Mouse (Mus musculus): ENCODE measurements at regions not wholly inside any gene's neighbourhood (a gene's known extent, or its start where the extent isn't known, plus 50 kb on each side); places are given as distances from the start of the nearest gene placed in this dataset.

DNA sequence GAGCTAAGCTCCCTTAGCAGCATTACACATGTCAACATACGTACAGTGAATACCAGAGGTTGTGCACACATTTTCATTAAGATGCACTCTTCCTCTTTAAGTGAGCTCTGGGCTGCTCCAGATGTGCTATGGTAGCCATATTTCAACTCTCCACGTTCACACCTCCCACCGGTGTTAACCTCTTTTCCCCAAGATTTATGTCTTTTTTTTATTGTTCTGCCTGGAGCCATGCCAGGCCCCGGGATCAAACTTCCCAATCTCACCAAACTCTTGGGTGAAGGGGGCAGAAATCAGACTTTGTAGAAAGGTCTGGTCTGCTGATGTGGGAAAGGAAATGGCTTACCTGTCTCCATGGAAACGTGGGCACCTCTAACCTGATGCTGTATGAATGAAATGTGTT lies 754.0 kb upstream of the Sox9 start:
- TF ChIP-seq CTCF (IDR thresholded peaks at IDR 0.05; ENCODE audit: insufficient read depth, low read depth, low read length) = no peak
- no peak for TF ChIP-seq POLR2A (IDR thresholded peaks at IDR 0.05; ENCODE audit: insufficient read depth, low read depth, low read length)
